Mouse (Mus musculus): ENCODE data around the gene Itgb2. TPM values are rescaled to one million over a fixed set of nuclear protein-coding genes. Genes with fewer than 3 reads are reported as not detected.

Itgb2 gene
- total and polyA plus RNA-seq, 3 experiments: 7.1 to 11.6 (median 11.2) TPM

GRCm38 (mm10) chr10:77519191-77519590, 10.9 kb upstream of the Itgb2 start:
- intact Hi-C loops (cut with DNase I): loop anchor here (5.0 to 10.0 kb wide), 4 partner anchors 108 to 398 kb away; no protein-coding TSS in a partner anchor
- Histone ChIP-seq H3K27ac (no peak overlapping the region), H3K9ac (ENCODE audit: low read depth, low read length) (no peak overlapping the region), H3K4me1 (ENCODE audit: control insufficient read depth, insufficient read depth, low read length) (peaks cover 6% of the 10 kb centered on the region), H3K4me3 (no peak overlapping the region), H3K79me2 (replicated peaks; ENCODE audit: control insufficient read depth, insufficient read depth, low read length) (no peaks in the 10 kb centered on the region), H3K36me3 (ENCODE audit: control insufficient read depth, insufficient read depth, low read length) (no peaks in the 10 kb centered on the region), H3K27me3 (ENCODE audit: control insufficient read depth, insufficient read depth, low read length) (no peaks in the 10 kb centered on the region)
- TF ChIP-seq EP300 (IDR thresholded peaks at IDR 0.05; ENCODE audit: insufficient read depth, low read depth, low read length): no peak
- TF ChIP-seq CTCF (IDR thresholded peaks at IDR 0.05): no peak
- no peak for TF ChIP-seq POLR2A (IDR thresholded peaks at IDR 0.05; ENCODE audit: insufficient read depth, low read depth, low read length)
- DNase-seq: no peak
- WGBS: 53% methylated on average over 3 of the region's 3 CpGs

GRCm38 (mm10) chr10:77520497-77520896, 9.6 kb upstream of the Itgb2 start:
- H3K9ac ChIP-seq (ENCODE audit: low read depth, low read length): no peak overlapping the region
- intact Hi-C loops (cut with DNase I): no loop called here
- DNase-seq: no peak
- no peak overlapping the region for H3K27ac ChIP-seq
- no peak for TF ChIP-seq POLR2A (IDR thresholded peaks at IDR 0.05; ENCODE audit: insufficient read depth, low read depth, low read length)
- no peak for TF ChIP-seq CTCF (IDR thresholded peaks at IDR 0.05)
- TF ChIP-seq EP300 (IDR thresholded peaks at IDR 0.05; ENCODE audit: insufficient read depth, low read depth, low read length): no peak
- no peak overlapping the region for H3K4me3 ChIP-seq
- H3K36me3 ChIP-seq (ENCODE audit: control insufficient read depth, insufficient read depth, low read length): no peaks in the 10 kb centered on the region
- peaks cover 4% of the 10 kb centered on the region for H3K4me1 ChIP-seq (ENCODE audit: control insufficient read depth, insufficient read depth, low read length)
- WGBS: 74% methylated on average over 5 of the region's 5 CpGs
- no peaks in the 10 kb centered on the region for H3K79me2 ChIP-seq (replicated peaks; ENCODE audit: control insufficient read depth, insufficient read depth, low read length)
- no peaks in the 10 kb centered on the region for H3K27me3 ChIP-seq (ENCODE audit: control insufficient read depth, insufficient read depth, low read length)

GRCm38 (mm10) chr10:77522021-77522731, 7.9 kb upstream of the Itgb2 start:
- TF ChIP-seq EP300 (IDR thresholded peaks at IDR 0.05; ENCODE audit: insufficient read depth, low read depth, low read length): no peak
- TF ChIP-seq CTCF (IDR thresholded peaks at IDR 0.05): no peak
- no peak for TF ChIP-seq POLR2A (IDR thresholded peaks at IDR 0.05; ENCODE audit: insufficient read depth, low read depth, low read length)
- H3K4me1 ChIP-seq (ENCODE audit: control insufficient read depth, insufficient read depth, low read length): no peaks in the 10 kb centered on the region
- H3K36me3 ChIP-seq (ENCODE audit: control insufficient read depth, insufficient read depth, low read length): no peaks in the 10 kb centered on the region
- peak; percentile 28 to 43 for DNase-seq
- no peaks in the 10 kb centered on the region for H3K27me3 ChIP-seq (ENCODE audit: control insufficient read depth, insufficient read depth, low read length)
- WGBS: 25% methylated on average over 18 of the region's 18 CpGs
- H3K4me3 ChIP-seq: no peak overlapping the region
- no peak overlapping the region for H3K27ac ChIP-seq
- H3K9ac ChIP-seq (ENCODE audit: low read depth, low read length): no peak overlapping the region
- intact Hi-C loops (cut with DNase I): no loop called here
- H3K79me2 ChIP-seq (replicated peaks; ENCODE audit: control insufficient read depth, insufficient read depth, low read length): no peaks in the 10 kb centered on the region

GRCm38 (mm10) chr10:77522746-77523145, 7.3 kb upstream of the Itgb2 start:
- Histone ChIP-seq H3K27ac (no peak overlapping the region), H3K9ac (ENCODE audit: low read depth, low read length) (no peak overlapping the region), H3K27me3 (ENCODE audit: control insufficient read depth, insufficient read depth, low read length) (no peaks in the 10 kb centered on the region), H3K36me3 (ENCODE audit: control insufficient read depth, insufficient read depth, low read length) (no peaks in the 10 kb centered on the region), H3K79me2 (replicated peaks; ENCODE audit: control insufficient read depth, insufficient read depth, low read length) (no peaks in the 10 kb centered on the region), H3K4me1 (ENCODE audit: control insufficient read depth, insufficient read depth, low read length) (no peaks in the 10 kb centered on the region), H3K4me3 (no peak overlapping the region)
- 60% methylated on average over 12 of the region's 12 CpGs for WGBS
- no peak for TF ChIP-seq POLR2A (IDR thresholded peaks at IDR 0.05; ENCODE audit: insufficient read depth, low read depth, low read length)
- no peak for TF ChIP-seq EP300 (IDR thresholded peaks at IDR 0.05; ENCODE audit: insufficient read depth, low read depth, low read length)
- no peak for TF ChIP-seq CTCF (IDR thresholded peaks at IDR 0.05)
- no peak for DNase-seq
- intact Hi-C loops (cut with DNase I): no loop called here

- DNase-seq: peak in 1 of 2 experiments; percentile 42
- H3K4me3 ChIP-seq: no peak overlapping the region
- no peaks in the 10 kb centered on the region for H3K27me3 ChIP-seq (ENCODE audit: control insufficient read depth, insufficient read depth, low read length)
- 52% methylated on average over 7 of the region's 7 CpGs for WGBS
- H3K4me1 ChIP-seq (ENCODE audit: control insufficient read depth, insufficient read depth, low read length): no peaks in the 10 kb centered on the region
- H3K27ac ChIP-seq: no peak overlapping the region
- H3K36me3 ChIP-seq (ENCODE audit: control insufficient read depth, insufficient read depth, low read length): no peaks in the 10 kb centered on the region
- intact Hi-C loops (cut with DNase I): no loop called here
- no peak overlapping the region for H3K9ac ChIP-seq (ENCODE audit: low read depth, low read length)
- TF ChIP-seq POLR2A (IDR thresholded peaks at IDR 0.05; ENCODE audit: insufficient read depth, low read depth, low read length): no peak
- no peak for TF ChIP-seq EP300 (IDR thresholded peaks at IDR 0.05; ENCODE audit: insufficient read depth, low read depth, low read length)
- TF ChIP-seq CTCF (IDR thresholded peaks at IDR 0.05): no peak
- no peaks in the 10 kb centered on the region for H3K79me2 ChIP-seq (replicated peaks; ENCODE audit: control insufficient read depth, insufficient read depth, low read length)
These were observed 6.7 kb upstream of the Itgb2 start for GRCm38 (mm10) chr10:77523321-77523720.

GRCm38 (mm10) chr10:77526488-77526887, 3.6 kb upstream of the Itgb2 start:
- no peak for TF ChIP-seq POLR2A (IDR thresholded peaks at IDR 0.05; ENCODE audit: insufficient read depth, low read depth, low read length)
- TF ChIP-seq CTCF (IDR thresholded peaks at IDR 0.05): no peak
- TF ChIP-seq EP300 (IDR thresholded peaks at IDR 0.05; ENCODE audit: insufficient read depth, low read depth, low read length): no peak
- intact Hi-C loops (cut with DNase I): no loop called here
- Histone ChIP-seq H3K36me3 (ENCODE audit: control insufficient read depth, insufficient read depth, low read length) (no peaks in the 10 kb centered on the region), H3K9ac (ENCODE audit: low read depth, low read length) (no peak overlapping the region), H3K79me2 (replicated peaks; ENCODE audit: control insufficient read depth, insufficient read depth, low read length) (no peaks in the 10 kb centered on the region), H3K27ac (no peak overlapping the region), H3K27me3 (ENCODE audit: control insufficient read depth, insufficient read depth, low read length) (no peaks in the 10 kb centered on the region), H3K4me3 (no peak overlapping the region), H3K4me1 (ENCODE audit: control insufficient read depth, insufficient read depth, low read length) (no peaks in the 10 kb centered on the region)
- WGBS: 56% methylated on average over 2 of the region's 2 CpGs
- DNase-seq: no peak

Measured in heart, adult 2 months (tissue).